Mouse (Mus musculus) bone marrow macrophage, adult 2 months (primary cell): ENCODE results near the gene Napb.

Source experiments
- CTCF ChIP-seq: IDR thresholded peaks from 2 replicates; pipeline ENCODE4 v1.5.1; 2012; ENCODE audit warnings: low read depth, mild to moderate bottlenecking, low read length, moderate library complexity
- POLR2A ChIP-seq: IDR thresholded peaks from 2 replicates; pipeline ENCODE4 v1.6.1; 2012; ENCODE audit warnings: mild to moderate bottlenecking, low read depth, low read length, borderline replicate concordance

GRCm38 (mm10) chr2:148677801-148678200 is 54.5 kb downstream of the Napb start:
- no peak for TF ChIP-seq POLR2A
- no peak for TF ChIP-seq CTCF
